Mouse (Mus musculus): ENCODE data around the gene Cisd3. TPM values are rescaled to one million over a fixed set of nuclear protein-coding genes. Genes with fewer than 3 reads are reported as not detected.
"Not testable (repeated sequence)": the region's sequence is repeated elsewhere in the genome, so short reads cannot be mapped to it uniquely, and the experiment has no call there.

The Cisd3 gene
- polyA plus RNA-seq, 1 experiment from 2014 or later, result 42.4 TPM

GRCm38 (mm10) chr11:97656269-97656971, 29.2 kb upstream of the Cisd3 start:
- Histone ChIP-seq H3K36me3 (ENCODE audit: control insufficient read depth, insufficient read depth, low read length) (no peaks in the 10 kb centered on the region), H3K9ac (ENCODE audit: low read depth, low read length) (no peak overlapping the region), H3K4me2 (ENCODE audit: low read length) (no peak overlapping the region), H3K4me3 (ENCODE audit: low read length) (no peak overlapping the region), H3K27me3 (replicated peaks; ENCODE audit: control insufficient read depth, insufficient read depth, low read length) (peaks cover 4% of the 10 kb centered on the region), H3K9me3 (ENCODE audit: control insufficient read depth, low read length) (no peaks in the 10 kb centered on the region), H3K4me1 (ENCODE audit: control insufficient read depth, insufficient read depth, low read depth, low read length) (peaks cover 14% of the 10 kb centered on the region), H3K27ac (ENCODE audit: low read depth, low read length) (no peak overlapping the region)
- 68% methylated on average over 14 of the region's 14 CpGs for WGBS
- no peak for ATAC-seq

DNA sequence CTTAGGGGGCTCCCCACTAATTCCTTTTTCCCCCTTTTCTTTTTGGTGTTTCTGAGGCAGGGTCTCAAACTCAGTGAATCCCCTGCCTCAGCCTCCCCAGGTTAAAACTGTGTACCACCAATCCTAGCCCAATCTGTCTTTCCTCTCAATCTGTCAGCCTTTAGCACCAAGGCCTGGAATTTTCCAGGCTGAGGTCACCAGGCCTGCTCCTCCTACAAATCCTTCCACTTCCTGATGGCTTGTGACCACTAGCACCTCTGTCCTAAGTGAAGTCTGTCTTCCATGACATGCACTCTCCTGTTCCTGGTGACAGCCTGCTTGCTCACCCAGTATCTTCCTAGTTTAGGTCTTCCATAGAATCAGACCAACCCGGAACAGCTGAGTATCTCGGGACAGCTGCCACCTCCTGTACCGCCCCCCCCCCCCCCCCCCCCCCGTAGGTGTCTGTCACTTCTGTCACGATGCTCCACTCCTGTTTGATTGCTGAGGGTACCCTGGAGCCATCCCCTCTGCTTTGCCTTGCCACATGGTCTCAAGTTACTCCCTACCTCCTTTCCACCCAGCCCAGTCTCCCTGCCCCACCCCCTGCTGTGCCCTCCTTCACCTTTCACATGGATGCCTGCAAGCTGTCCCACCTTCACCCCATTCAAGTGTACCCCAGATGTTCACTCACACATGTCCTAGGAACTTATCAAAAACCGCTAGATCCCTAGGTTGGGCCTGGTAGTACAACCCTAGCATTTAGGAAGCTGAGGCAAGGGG, 28.3 kb upstream of the Cisd3 start:
- Histone ChIP-seq H3K4me3 (ENCODE audit: low read length) (no peak overlapping the region), H3K9ac (ENCODE audit: low read depth, low read length) (no peak overlapping the region), H3K36me3 (ENCODE audit: control insufficient read depth, insufficient read depth, low read length) (no peaks in the 10 kb centered on the region), H3K27ac (ENCODE audit: low read depth, low read length) (no peak overlapping the region), H3K4me2 (ENCODE audit: low read length) (no peak overlapping the region), H3K4me1 (ENCODE audit: control insufficient read depth, insufficient read depth, low read depth, low read length) (peaks cover 23% of the 10 kb centered on the region), H3K9me3 (ENCODE audit: control insufficient read depth, low read length) (no peaks in the 10 kb centered on the region), H3K27me3 (replicated peaks; ENCODE audit: control insufficient read depth, insufficient read depth, low read length) (peaks cover 9% of the 10 kb centered on the region)
- WGBS, result 67% methylated on average over 3 of the region's 6 CpGs
- ATAC-seq, result no peak

GRCm38 (mm10) chr11:97657967-97658366, 27.7 kb upstream of the Cisd3 start:
- H3K9ac ChIP-seq (ENCODE audit: low read depth, low read length); H3K4me2 ChIP-seq (ENCODE audit: low read length); ATAC-seq; H3K36me3 ChIP-seq (ENCODE audit: control insufficient read depth, insufficient read depth, low read length); H3K27ac ChIP-seq (ENCODE audit: low read depth, low read length); H3K4me3 ChIP-seq (ENCODE audit: low read length); H3K27me3 ChIP-seq (replicated peaks; ENCODE audit: control insufficient read depth, insufficient read depth, low read length); H3K9me3 ChIP-seq (ENCODE audit: control insufficient read depth, low read length): not testable (repeated sequence)
- WGBS, result 94% methylated on average over 6 of the region's 6 CpGs
- peaks cover 28% of the 10 kb centered on the region for H3K4me1 ChIP-seq (ENCODE audit: control insufficient read depth, insufficient read depth, low read depth, low read length)

GRCm38 (mm10) chr11:97658751-97659266, 26.8 kb upstream of the Cisd3 start:
- no peaks in the 10 kb centered on the region for H3K9me3 ChIP-seq (ENCODE audit: control insufficient read depth, low read length)
- no peak overlapping the region for H3K27ac ChIP-seq (ENCODE audit: low read depth, low read length)
- H3K27me3 ChIP-seq (replicated peaks; ENCODE audit: control insufficient read depth, insufficient read depth, low read length), result peaks cover 9% of the 10 kb centered on the region
- 70% methylated on average over 11 of the region's 11 CpGs for WGBS
- H3K4me1 ChIP-seq (ENCODE audit: control insufficient read depth, insufficient read depth, low read depth, low read length), result peaks cover 28% of the 10 kb centered on the region
- no peak overlapping the region for H3K4me3 ChIP-seq (ENCODE audit: low read length)
- ATAC-seq, result no peak
- no peak overlapping the region for H3K4me2 ChIP-seq (ENCODE audit: low read length)
- no peaks in the 10 kb centered on the region for H3K36me3 ChIP-seq (ENCODE audit: control insufficient read depth, insufficient read depth, low read length)
- H3K9ac ChIP-seq (ENCODE audit: low read depth, low read length), result no peak overlapping the region

GRCm38 (mm10) chr11:97659267-97659989, 26.2 kb upstream of the Cisd3 start:
- WGBS, result 13% methylated on average over 13 of the region's 13 CpGs
- no peak for ATAC-seq

GRCm38 (mm10) chr11:97659990-97660714, 25.5 kb upstream of the Cisd3 start:
- H3K27ac ChIP-seq (ENCODE audit: low read depth, low read length), result peak overlapping the region; percentile 74
- H3K9ac ChIP-seq (ENCODE audit: low read depth, low read length), result peak overlapping the region; percentile 89
- peak overlapping the region; percentile 80 for H3K4me3 ChIP-seq (ENCODE audit: low read length)
- no peaks in the 10 kb centered on the region for H3K36me3 ChIP-seq (ENCODE audit: control insufficient read depth, insufficient read depth, low read length)
- 0% methylated on average over 65 of the region's 78 CpGs for WGBS
- H3K4me2 ChIP-seq (ENCODE audit: low read length), result peak overlapping the region; percentile 85
- H3K4me1 ChIP-seq (ENCODE audit: control insufficient read depth, insufficient read depth, low read depth, low read length), result peaks cover 38% of the 10 kb centered on the region
- H3K27me3 ChIP-seq (replicated peaks; ENCODE audit: control insufficient read depth, insufficient read depth, low read length), result peaks cover 9% of the 10 kb centered on the region
- H3K9me3 ChIP-seq (ENCODE audit: control insufficient read depth, low read length), result no peaks in the 10 kb centered on the region
- ATAC-seq, result peak; percentile 87

More at GRCm38 (mm10) chr11:97659267-97659989, 26.2 kb upstream of the Cisd3 start:
- H3K4me2 ChIP-seq (ENCODE audit: low read length), result peak overlapping the region; percentile 85
- peaks cover 9% of the 10 kb centered on the region for H3K27me3 ChIP-seq (replicated peaks; ENCODE audit: control insufficient read depth, insufficient read depth, low read length)
- no peaks in the 10 kb centered on the region for H3K9me3 ChIP-seq (ENCODE audit: control insufficient read depth, low read length)
- no peaks in the 10 kb centered on the region for H3K36me3 ChIP-seq (ENCODE audit: control insufficient read depth, insufficient read depth, low read length)
- H3K4me3 ChIP-seq (ENCODE audit: low read length), result peak overlapping the region; percentile 80
- peak overlapping the region; percentile 89 for H3K9ac ChIP-seq (ENCODE audit: low read depth, low read length)
- H3K27ac ChIP-seq (ENCODE audit: low read depth, low read length), result peak overlapping the region; percentile 74
- peaks cover 31% of the 10 kb centered on the region for H3K4me1 ChIP-seq (ENCODE audit: control insufficient read depth, insufficient read depth, low read depth, low read length)

GRCm38 (mm10) chr11:97660734-97661647, 24.6 kb upstream of the Cisd3 start:
- peaks cover 3% of the 10 kb centered on the region; the same call in 1 of the 2 replicates for H3K36me3 ChIP-seq (ENCODE audit: control insufficient read depth, insufficient read depth, low read length)
- peaks cover 9% of the 10 kb centered on the region for H3K27me3 ChIP-seq (replicated peaks; ENCODE audit: control insufficient read depth, insufficient read depth, low read length)
- no peak overlapping the region for H3K27ac ChIP-seq (ENCODE audit: low read depth, low read length)
- H3K4me3 ChIP-seq (ENCODE audit: low read length), result peak overlapping the region; percentile 80
- ATAC-seq, result no peak
- H3K9ac ChIP-seq (ENCODE audit: low read depth, low read length), result peak overlapping the region; percentile 89
- peaks cover 43% of the 10 kb centered on the region for H3K4me1 ChIP-seq (ENCODE audit: control insufficient read depth, insufficient read depth, low read depth, low read length)
- no peaks in the 10 kb centered on the region for H3K9me3 ChIP-seq (ENCODE audit: control insufficient read depth, low read length)
- H3K4me2 ChIP-seq (ENCODE audit: low read length), result peak overlapping the region; percentile 90
- WGBS, result 3% methylated on average over 27 of the region's 27 CpGs

DNA sequence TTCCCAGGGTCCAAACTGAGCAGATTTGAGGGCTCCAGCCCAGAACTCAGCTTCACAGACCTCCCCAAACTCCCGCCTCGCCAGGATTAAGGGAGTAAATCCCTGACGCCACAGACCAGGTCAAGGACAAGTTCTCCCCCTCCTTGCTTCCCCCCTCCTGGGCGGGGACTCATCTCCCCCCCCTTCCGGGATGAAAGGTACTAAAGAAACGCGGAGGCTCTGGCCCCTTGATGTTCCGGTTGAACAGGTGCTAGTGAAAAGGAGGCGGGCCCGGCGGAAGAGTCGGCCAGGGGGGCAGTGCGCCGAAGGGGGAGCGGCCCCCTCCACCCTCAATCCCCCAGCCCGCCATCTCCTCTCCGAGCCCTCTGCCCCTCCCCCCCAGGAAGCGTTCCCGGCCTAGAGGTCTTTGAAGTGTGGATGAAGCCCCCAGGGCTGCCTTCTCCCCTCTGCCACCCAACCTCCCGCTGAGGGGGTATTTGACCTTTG, 23.9 kb upstream of the Cisd3 start:
- no peak overlapping the region for H3K27ac ChIP-seq (ENCODE audit: low read depth, low read length)
- no peak overlapping the region; the same call in 1 of the 2 replicates for H3K9ac ChIP-seq (ENCODE audit: low read depth, low read length)
- peak overlapping the region; percentile 90 for H3K4me2 ChIP-seq (ENCODE audit: low read length)
- H3K4me1 ChIP-seq (ENCODE audit: control insufficient read depth, insufficient read depth, low read depth, low read length), result peaks cover 43% of the 10 kb centered on the region
- H3K36me3 ChIP-seq (ENCODE audit: control insufficient read depth, insufficient read depth, low read length), result peaks cover 3% of the 10 kb centered on the region; the same call in 1 of the 2 replicates
- no peak for ATAC-seq
- peaks cover 9% of the 10 kb centered on the region for H3K27me3 ChIP-seq (replicated peaks; ENCODE audit: control insufficient read depth, insufficient read depth, low read length)
- peak overlapping the region; percentile 22 for H3K4me3 ChIP-seq (ENCODE audit: low read length)
- WGBS, result under 1% methylated on average over 19 of the region's 20 CpGs
- H3K9me3 ChIP-seq (ENCODE audit: control insufficient read depth, low read length), result no peaks in the 10 kb centered on the region
